Mouse (Mus musculus): Measurements from ENCODE around the gene Hrh1.

DNA sequence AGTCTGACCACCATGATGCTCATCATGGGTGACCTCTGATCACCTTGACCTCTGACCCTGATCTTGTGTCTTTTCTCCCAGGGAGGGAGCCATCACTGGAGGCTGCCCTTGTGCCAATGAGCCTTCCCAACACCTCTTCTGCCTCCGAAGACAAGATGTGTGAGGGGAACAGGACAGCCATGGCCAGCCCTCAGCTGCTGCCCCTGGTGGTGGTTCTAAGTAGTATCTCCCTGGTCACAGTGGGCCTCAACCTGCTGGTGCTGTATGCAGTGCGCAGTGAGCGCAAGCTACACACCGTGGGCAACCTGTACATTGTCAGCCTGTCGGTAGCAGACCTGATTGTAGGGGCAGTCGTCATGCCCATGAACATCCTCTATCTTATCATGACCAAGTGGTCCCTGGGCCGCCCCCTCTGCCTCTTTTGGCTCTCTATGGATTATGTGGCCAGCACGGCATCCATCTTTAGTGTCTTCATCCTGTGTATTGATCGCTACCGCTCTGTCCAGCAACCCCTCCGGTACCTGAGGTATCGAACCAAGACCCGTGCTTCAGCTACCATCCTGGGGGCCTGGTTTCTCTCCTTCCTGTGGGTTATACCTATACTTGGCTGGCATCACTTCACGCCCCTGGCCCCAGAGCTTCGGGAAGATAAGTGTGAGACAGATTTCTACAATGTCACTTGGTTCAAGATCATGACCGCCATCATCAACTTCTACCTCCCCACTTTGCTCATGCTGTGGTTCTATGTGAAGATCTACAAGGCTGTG, 82.1 kb downstream of the Hrh1 start:
- peak in 1 of 2 experiments; percentile 38; a peak in 2 of 4 replicates for TF ChIP-seq CTCF (conservative IDR thresholded peaks at IDR 0.05 in 1 of 2, IDR thresholded peaks at IDR 0.05 in 1 of 2; ENCODE audit: low read depth in 2 of 2, low read length in 2 of 2)
- TF ChIP-seq POLR2A (IDR thresholded peaks at IDR 0.05; ENCODE audit: low read depth, low read length), result no peak
- no peak for TF ChIP-seq EP300 (IDR thresholded peaks at IDR 0.05; ENCODE audit: low read length)
- no peak for TF ChIP-seq CHD2 (IDR thresholded peaks at IDR 0.05; ENCODE audit: low read length)
- TF ChIP-seq NRF1 (IDR thresholded peaks at IDR 0.05; ENCODE audit: low read depth, low read length), result no peak
- TF ChIP-seq CHD1 (IDR thresholded peaks at IDR 0.05; ENCODE audit: low read depth, low read length), result no peak
- no peak for TF ChIP-seq SMC3 (IDR thresholded peaks at IDR 0.05; ENCODE audit: low read depth, low read length)
- no peak for TF ChIP-seq ZMIZ1 (IDR thresholded peaks at IDR 0.05; ENCODE audit: low read depth, low read length)
